Mouse (Mus musculus) ES-E14 (cell line): ENCODE data around the gene Stx11. TPM values are rescaled to one million over a fixed set of nuclear protein-coding genes. Genes with fewer than 3 reads are reported as not detected.

ENCODE experiments used
- DNase-seq: peaks from one replicate; pipeline ENCODE4 v3.0.0-alpha.2; 2013; ENCODE audit warnings: low read depth, low spot score
- H3K27ac ChIP-seq: 2 replicates; pipeline ENCODE4 v1.5.1; 2012; ENCODE audit warnings: low read depth, mild to moderate bottlenecking, low read length, moderate library complexity, mixed read lengths; ENCODE audit not compliant: poor library complexity, insufficient read depth, severe bottlenecking
- H3K36me3 ChIP-seq: 2 replicates; pipeline ENCODE4 v1.6.1; 2012; ENCODE audit warnings: mild to moderate bottlenecking, low read length, moderate library complexity, mixed read lengths; ENCODE audit not compliant: control insufficient read depth, poor library complexity, insufficient read depth, severe bottlenecking
- H3K4me1 ChIP-seq, 2 experiments: fragments of 150-350 bp in 1 of 2; sonication (generic) in 1 of 2; 2 replicates each; pipeline ENCODE4 v1.6.1; 2012; ENCODE audit warnings: low read length in 2 of 2, mild to moderate bottlenecking in 1 of 2, mixed read lengths in 1 of 2; ENCODE audit not compliant: control insufficient read depth in 2 of 2, insufficient read depth in 2 of 2, poor library complexity in 1 of 2
- H3K4me3 ChIP-seq, 2 experiments: fragments of 150-350 bp in 1 of 2; sonication (generic) in 1 of 2; 2 replicates each; pipeline ENCODE4 v1.5.1; 2012; ENCODE audit warnings: low read length in 2 of 2, low read depth in 1 of 2, mild to moderate bottlenecking in 1 of 2, mixed read lengths in 1 of 2; ENCODE audit not compliant: insufficient read depth in 1 of 2, poor library complexity in 1 of 2, severe bottlenecking in 1 of 2
- H3K9ac ChIP-seq: 2 replicates; pipeline ENCODE4 v1.6.1; 2012; ENCODE audit warnings: low read depth, mild to moderate bottlenecking, low read length, mixed read lengths; ENCODE audit not compliant: poor library complexity, insufficient read depth, severe bottlenecking
- H3K9me3 ChIP-seq: fragments of 150-350 bp; sonication (generic); 2 replicates; pipeline ENCODE4 v1.6.1; 2012; ENCODE audit warnings: low read depth, mild to moderate bottlenecking, low read length; ENCODE audit not compliant: control insufficient read depth, insufficient read depth
- CHD2 ChIP-seq: IDR thresholded peaks from 2 replicates; pipeline ENCODE4 v1.6.1; 2014; ENCODE audit warnings: mild to moderate bottlenecking, low read depth, low read length, inconsistent platforms
- HCFC1 ChIP-seq: IDR thresholded peaks from 2 replicates; pipeline ENCODE4 v1.6.1; 2012; ENCODE audit warnings: low read length, inconsistent platforms, borderline replicate concordance; ENCODE audit not compliant: insufficient read depth
- MAFK ChIP-seq: IDR thresholded peaks from 2 replicates; pipeline ENCODE4 v1.6.1; 2014; ENCODE audit warnings: mild to moderate bottlenecking, low read depth, low read length, inconsistent platforms; ENCODE audit not compliant: insufficient read depth
- ZC3H11A ChIP-seq: IDR thresholded peaks from 2 replicates; pipeline ENCODE4 v1.6.1; 2012; ENCODE audit warnings: low read depth, mild to moderate bottlenecking, inconsistent platforms, low read length, borderline replicate concordance
- ZNF384 ChIP-seq: IDR thresholded peaks from 2 replicates; pipeline ENCODE4 v1.6.1; 2012; ENCODE audit warnings: low read depth, low read length, inconsistent platforms
- in situ Hi-C, 2 experiments: fragments of 600-800 bp; cut with MboI; formaldehyde crosslinking; loops; one replicate each; pipeline ENCODE4 v1.15.1; 2025; ENCODE audit warnings: low sequenced_read_pairs in 2 of 2, inconsistent platforms in 1 of 2; ENCODE audit not compliant: unreplicated experiment in 2 of 2
- total RNA-seq: library from RNA; depleted of rRNA; stranded (reverse); fragments of 300-350 nt; gene quantifications from 2 replicates; pipeline ENCODE4 v1.2.3, GENCODE M21; 2012

Stx11 gene
- total RNA-seq, 1 experiment = 2.5 TPM

GRCm38 (mm10) chr10:12996736-12997477 is 32.8 kb upstream of the Stx11 start:
- in situ Hi-C loops = no loop called here
- peaks cover 0 to 8% of the 10 kb centered on the region in 2 experiments; a peak in 1 of 4 replicates for H3K4me1 ChIP-seq

GRCm38 (mm10) chr10:12993411-12994039 is 29.4 kb upstream of the Stx11 start:
- Histone ChIP-seq H3K4me1 (peaks cover 0 to 8% of the 10 kb centered on the region in 2 experiments; a peak in 1 of 4 replicates), H3K9me3 (no peaks in the 10 kb centered on the region), H3K36me3 (no peaks in the 10 kb centered on the region), H3K9ac (no peak overlapping the region), H3K4me3 (0 out of 4 replicates have a peak overlapping the region, but pooled peaks of 1 of the 2 experiments have one; percentile 9), H3K27ac (no peak overlapping the region)
- in situ Hi-C loops = no loop called here
- no peak for TF ChIP-seq MAFK
- no peak for TF ChIP-seq ZC3H11A
- no peak for TF ChIP-seq CHD2
- no peak for TF ChIP-seq ZNF384
- TF ChIP-seq HCFC1 = no peak
- DNase-seq = no peak

More at GRCm38 (mm10) chr10:12996736-12997477, 32.8 kb upstream of the Stx11 start:
- DNase-seq = peak; percentile 75
- no peaks in the 10 kb centered on the region for H3K9me3 ChIP-seq
- no peak overlapping the region for H3K9ac ChIP-seq
- TF ChIP-seq HCFC1 = no peak
- no peak for TF ChIP-seq ZNF384
- TF ChIP-seq MAFK = no peak
- no peak for TF ChIP-seq CHD2
- peak; percentile 85 for TF ChIP-seq ZC3H11A
- no peak overlapping the region for H3K27ac ChIP-seq
- no peaks in the 10 kb centered on the region for H3K36me3 ChIP-seq
- H3K4me3 ChIP-seq = no peak overlapping the region

- TF ChIP-seq ZC3H11A = no peak
- no peak for TF ChIP-seq CHD2
- TF ChIP-seq HCFC1 = no peak
- Histone ChIP-seq H3K9me3 (no peaks in the 10 kb centered on the region), H3K4me1 (peaks cover 0 to 8% of the 10 kb centered on the region in 2 experiments; a peak in 1 of 4 replicates), H3K36me3 (no peaks in the 10 kb centered on the region), H3K9ac (no peak overlapping the region), H3K27ac (no peak overlapping the region), H3K4me3 (no peak overlapping the region)
- in situ Hi-C loops = no loop called here
- DNase-seq = no peak
Measured at GRCm38 (mm10) chr10:12991953-12992352, 27.9 kb upstream of the Stx11 start.

GRCm38 (mm10) chr10:12986943-12987342 is 22.8 kb upstream of the Stx11 start:
- Histone ChIP-seq H3K27ac (no peak overlapping the region), H3K4me3 (no peak overlapping the region), H3K36me3 (no peaks in the 10 kb centered on the region), H3K4me1 (no peaks in the 10 kb centered on the region), H3K9me3 (no peaks in the 10 kb centered on the region), H3K9ac (no peak overlapping the region)
- TF ChIP-seq HCFC1 (no peak), ZC3H11A (no peak), MAFK (no peak), ZNF384 (no peak), CHD2 (no peak)
- in situ Hi-C loops = no loop called here
- no peak for DNase-seq
